Mouse (Mus musculus) lung, embryonic 15.5 days (tissue): ENCODE measurements around the gene Tssk3. TPM values are rescaled to one million over a fixed set of nuclear protein-coding genes. Genes with fewer than 3 reads are reported as not detected.

Experiments used
- ATAC-seq: fragments of 200-750 bp; cut with Nextera tagmentation; 2 replicates; pipeline ENCODE4 v1.8.0; 2017; ENCODE audit warnings: moderate number of reproducible peaks, borderline replicate concordance; ENCODE audit not compliant: low FRiP score, low TSS enrichment; ENCODE audit errors: extremely low read depth
- H3K27ac ChIP-seq: fragments of 300-500 bp; sonication (generic); 2 replicates; pipeline ENCODE4 v1.5.1; 2015; ENCODE audit warnings: moderate library complexity, mild to moderate bottlenecking, inconsistent platforms
- H3K27me3 ChIP-seq: fragments of 300-500 bp; sonication (generic); 2 replicates; pipeline ENCODE4 v1.6.1; 2015; ENCODE audit warnings: inconsistent platforms
- H3K36me3 ChIP-seq: fragments of 300-500 bp; sonication (generic); 2 replicates; pipeline ENCODE4 v1.6.1; 2015; ENCODE audit warnings: inconsistent platforms
- H3K4me1 ChIP-seq: fragments of 300-500 bp; sonication (generic); 2 replicates; pipeline ENCODE4 v1.6.1; 2015; ENCODE audit warnings: inconsistent platforms
- H3K4me2 ChIP-seq: fragments of 300-500 bp; sonication (generic); 2 replicates; pipeline ENCODE4 v1.6.1; 2015; ENCODE audit warnings: inconsistent platforms, mild to moderate bottlenecking, moderate library complexity
- H3K4me3 ChIP-seq: fragments of 300-500 bp; sonication (generic); 2 replicates; pipeline ENCODE4 v1.5.1; 2015; ENCODE audit warnings: mild to moderate bottlenecking, inconsistent platforms
- H3K9ac ChIP-seq: fragments of 300-500 bp; sonication (generic); 2 replicates; pipeline ENCODE4 v1.6.1; 2015; ENCODE audit warnings: inconsistent platforms
- H3K9me3 ChIP-seq: fragments of 300-500 bp; sonication (generic); 2 replicates; pipeline ENCODE4 v1.6.1; 2016; ENCODE audit warnings: inconsistent platforms
- WGBS: fragments of 180-500 bp; shearing (Covaris S2); methylation state at CpG from one replicate; pipeline ENCODE4 v1.1.7; 2015; 5-methylcytosine and 5-hydroxymethylcytosine counted together
- polyA plus RNA-seq: library from polyadenylated mRNA; unstranded; fragments of >200 nt; fragmentation: Nextera tagmentation; extraction: Ambion mirVana; gene quantifications from 2 replicates; pipeline ENCODE4 v1.2.1, GENCODE M21; 2015

Tssk3 gene
- polyA plus RNA-seq, 1 experiment from 2014 or later, result not detected

GRCm38 (mm10) chr4:129496631-129497030 lies 5.8 kb upstream of the Tssk3 start:
- Histone ChIP-seq H3K9me3 (no peaks in the 10 kb centered on the region), H3K4me1 (peaks cover 32% of the 10 kb centered on the region), H3K27me3 (peaks cover 14% of the 10 kb centered on the region), H3K4me3 (no peak overlapping the region), H3K9ac (no peak overlapping the region), H3K36me3 (no peaks in the 10 kb centered on the region), H3K4me2 (peak overlapping the region; percentile 19; the same call in 1 of the 2 replicates), H3K27ac (peak overlapping the region; percentile 80)
- no peak for ATAC-seq
- 23% methylated on average over 6 of the region's 6 CpGs for WGBS

- Histone ChIP-seq H3K4me2 (0 out of 2 replicates have a peak overlapping the region, but pooled peaks have one; percentile 15), H3K27me3 (peaks cover 21% of the 10 kb centered on the region), H3K27ac (peak overlapping the region; percentile 80), H3K9me3 (no peaks in the 10 kb centered on the region), H3K4me1 (peaks cover 36% of the 10 kb centered on the region), H3K4me3 (no peak overlapping the region), H3K9ac (no peak overlapping the region), H3K36me3 (no peaks in the 10 kb centered on the region)
- WGBS, result 30% methylated on average over 16 of the region's 16 CpGs
- ATAC-seq, result no peak
Measured at GRCm38 (mm10) chr4:129495672-129496562, 5.1 kb upstream of the Tssk3 start.

- H3K4me1 ChIP-seq, result peaks cover 30% of the 10 kb centered on the region
- H3K27ac ChIP-seq, result no peak overlapping the region
- no peak overlapping the region for H3K9ac ChIP-seq
- H3K9me3 ChIP-seq, result no peaks in the 10 kb centered on the region
- 70% methylated on average over 7 of the region's 7 CpGs for WGBS
- no peak for ATAC-seq
- no peaks in the 10 kb centered on the region for H3K36me3 ChIP-seq
- H3K4me3 ChIP-seq, result no peak overlapping the region
- peaks cover 26% of the 10 kb centered on the region for H3K27me3 ChIP-seq
- H3K4me2 ChIP-seq, result no peak overlapping the region
Measured at GRCm38 (mm10) chr4:129494681-129495080, 3.9 kb upstream of the Tssk3 start.

DNA sequence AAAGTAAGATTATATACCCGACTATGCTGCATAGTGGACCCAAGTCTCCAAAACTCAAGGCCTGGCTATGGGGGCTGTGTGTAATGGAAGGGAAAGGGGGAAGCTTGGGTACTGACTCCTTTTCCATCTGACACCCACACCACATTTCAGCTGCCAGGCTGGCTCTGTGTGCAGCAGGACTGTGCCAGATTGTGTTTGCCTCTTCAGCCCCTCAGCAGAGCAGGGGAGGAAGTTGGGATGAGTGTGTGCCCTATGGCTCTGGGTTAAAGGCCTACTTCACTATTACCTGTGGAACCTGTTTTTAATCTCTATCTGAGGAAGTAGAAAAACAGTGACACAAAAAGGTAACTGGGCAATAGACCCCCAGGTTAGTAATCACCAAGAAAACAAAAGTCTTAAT lies 9.7 kb downstream of the Tssk3 start:
- H3K9ac ChIP-seq, result no peak overlapping the region
- ATAC-seq, result no peak
- H3K36me3 ChIP-seq, result peaks cover 59% of the 10 kb centered on the region
- H3K27ac ChIP-seq, result no peak overlapping the region
- 77% methylated on average over 1 of the region's 1 CpGs for WGBS
- H3K9me3 ChIP-seq, result no peaks in the 10 kb centered on the region
- H3K27me3 ChIP-seq, result no peaks in the 10 kb centered on the region
- no peaks in the 10 kb centered on the region for H3K4me1 ChIP-seq
- no peak overlapping the region for H3K4me2 ChIP-seq
- H3K4me3 ChIP-seq, result no peak overlapping the region

DNA sequence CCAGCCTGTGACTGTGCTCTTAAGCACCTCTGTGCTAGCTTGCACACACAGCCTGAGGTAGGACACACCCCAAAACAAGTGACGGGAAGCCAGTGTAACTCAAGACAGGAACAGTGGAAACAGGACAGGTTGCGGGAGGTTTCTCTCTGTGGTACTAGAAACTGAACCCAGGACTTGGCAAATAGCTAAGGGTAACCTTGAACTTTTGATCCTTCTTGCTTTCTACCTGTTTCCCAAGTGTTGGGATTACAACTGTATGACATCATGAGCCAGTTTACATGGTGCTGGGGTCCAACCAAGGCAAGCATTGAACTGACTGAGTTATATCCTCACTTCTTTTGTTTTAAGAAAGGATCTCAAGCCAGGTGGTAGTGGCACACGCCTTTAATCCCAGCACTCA lies 11.0 kb downstream of the Tssk3 start:
- ATAC-seq, result no peak
- H3K4me2 ChIP-seq, result no peak overlapping the region
- peaks cover 57% of the 10 kb centered on the region for H3K36me3 ChIP-seq
- H3K27ac ChIP-seq, result no peak overlapping the region
- 84% methylated on average over 3 of the region's 3 CpGs for WGBS
- no peaks in the 10 kb centered on the region for H3K27me3 ChIP-seq
- H3K4me1 ChIP-seq, result no peaks in the 10 kb centered on the region
- no peaks in the 10 kb centered on the region for H3K9me3 ChIP-seq
- H3K4me3 ChIP-seq, result no peak overlapping the region
- H3K9ac ChIP-seq, result no peak overlapping the region

GRCm38 (mm10) chr4:129476047-129476446 lies 14.8 kb downstream of the Tssk3 start:
- Histone ChIP-seq H3K9me3 (no peaks in the 10 kb centered on the region), H3K36me3 (peaks cover 65% of the 10 kb centered on the region), H3K27me3 (no peaks in the 10 kb centered on the region), H3K9ac (no peak overlapping the region), H3K27ac (no peak overlapping the region), H3K4me1 (no peaks in the 10 kb centered on the region), H3K4me2 (no peak overlapping the region), H3K4me3 (no peak overlapping the region)
- no peak for ATAC-seq
- 87% methylated on average over 11 of the region's 11 CpGs for WGBS

DNA sequence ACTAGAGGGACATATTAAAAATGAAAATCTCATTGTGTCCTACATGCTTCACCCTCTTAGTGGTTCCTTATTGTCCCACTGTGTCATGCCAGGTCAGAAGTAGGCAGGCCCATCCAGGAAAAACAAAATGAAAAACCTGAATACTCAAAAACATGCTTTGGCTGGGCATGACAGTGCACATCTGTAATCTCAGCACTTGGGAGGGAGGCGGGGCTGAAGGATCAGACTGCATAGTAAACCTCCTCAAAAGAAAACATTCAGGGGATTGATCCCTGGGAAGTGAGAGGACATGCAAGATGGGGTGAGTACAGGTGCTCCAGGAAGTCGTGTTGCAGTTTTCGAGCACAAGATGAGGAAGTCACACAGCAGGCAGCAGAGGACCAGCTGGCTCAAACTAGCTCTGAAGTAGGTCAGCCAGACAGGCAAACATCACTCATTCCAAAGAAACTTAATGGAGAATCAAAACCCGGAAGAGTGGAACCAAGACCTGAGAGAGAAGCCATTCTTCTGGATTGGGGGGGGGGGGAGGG lies 26.5 kb downstream of the Tssk3 start:
- no peak overlapping the region for H3K4me3 ChIP-seq
- H3K36me3 ChIP-seq, result peaks cover 44% of the 10 kb centered on the region
- ATAC-seq, result no peak
- no peaks in the 10 kb centered on the region for H3K9me3 ChIP-seq
- WGBS, result 82% methylated on average over 4 of the region's 4 CpGs
- peaks cover 10% of the 10 kb centered on the region for H3K4me1 ChIP-seq
- no peaks in the 10 kb centered on the region for H3K27me3 ChIP-seq
- H3K27ac ChIP-seq, result no peak overlapping the region
- H3K9ac ChIP-seq, result no peak overlapping the region
- H3K4me2 ChIP-seq, result no peak overlapping the region

GRCm38 (mm10) chr4:129463097-129464059 lies 27.4 kb downstream of the Tssk3 start:
- WGBS, result 86% methylated on average over 24 of the region's 24 CpGs
- H3K4me2 ChIP-seq, result no peak overlapping the region
- peaks cover 10% of the 10 kb centered on the region for H3K4me1 ChIP-seq
- H3K27ac ChIP-seq, result no peak overlapping the region
- H3K27me3 ChIP-seq, result no peaks in the 10 kb centered on the region
- no peak overlapping the region for H3K4me3 ChIP-seq
- H3K9ac ChIP-seq, result no peak overlapping the region
- no peaks in the 10 kb centered on the region for H3K9me3 ChIP-seq
- no peak for ATAC-seq
- H3K36me3 ChIP-seq, result peaks cover 36% of the 10 kb centered on the region; the same call in 1 of the 2 replicates

DNA sequence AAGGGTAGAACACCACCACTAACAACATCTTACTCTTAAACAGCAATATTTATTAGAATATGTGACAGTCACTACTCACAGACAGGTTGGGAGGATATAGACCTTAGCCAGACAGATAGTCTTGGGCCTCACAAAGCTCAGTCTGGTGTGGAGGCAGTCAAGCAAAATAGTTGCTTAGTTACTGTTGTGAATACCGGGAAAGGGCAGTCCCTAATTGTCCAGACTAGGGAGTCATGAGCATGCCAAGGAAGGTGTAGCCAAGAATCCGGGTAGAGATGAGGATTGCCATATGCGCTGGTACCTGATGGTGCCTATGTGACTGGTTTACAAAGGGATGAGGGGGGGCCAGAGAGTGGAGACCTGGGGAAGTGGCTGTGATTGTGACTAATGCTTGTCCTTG lies 28.7 kb downstream of the Tssk3 start:
- H3K9me3 ChIP-seq, result no peaks in the 10 kb centered on the region
- H3K27me3 ChIP-seq, result no peaks in the 10 kb centered on the region
- peaks cover 23% of the 10 kb centered on the region; the same call in 1 of the 2 replicates for H3K36me3 ChIP-seq
- WGBS, result 39% methylated on average over 3 of the region's 3 CpGs
- peak overlapping the region; percentile 77 for H3K4me2 ChIP-seq
- H3K9ac ChIP-seq, result peak overlapping the region; percentile 68
- H3K4me3 ChIP-seq, result peak overlapping the region; percentile 82
- no peak overlapping the region for H3K27ac ChIP-seq
- ATAC-seq, result no peak
- peaks cover 10% of the 10 kb centered on the region for H3K4me1 ChIP-seq

- Histone ChIP-seq H3K4me1 (peaks cover 10% of the 10 kb centered on the region), H3K9ac (peak within 1 kb of the TSS; percentile 68), H3K27me3 (no peaks in the 10 kb centered on the region), H3K9me3 (no peaks in the 10 kb centered on the region), H3K27ac (peak within 1 kb of the TSS; percentile 85), H3K36me3 (peaks cover 16% of the 10 kb centered on the region; the same call in 1 of the 2 replicates), H3K4me2 (peak within 1 kb of the TSS; percentile 77), H3K4me3 (peak within 1 kb of the TSS; percentile 82)
- peak; percentile 98 for ATAC-seq
- WGBS, result 0% methylated on average over 46 of the region's 46 CpGs
Measured at GRCm38 (mm10) chr4:129461183-129461960, 29.4 kb downstream of the Tssk3 start, which contains the start of gene Bsdc1. Gene Bsdc1, plus strand, starts transcription at chr4:129461581.

- peak overlapping the region; percentile 61 for H3K4me2 ChIP-seq
- H3K9me3 ChIP-seq, result no peaks in the 10 kb centered on the region
- H3K4me1 ChIP-seq, result peaks cover 10% of the 10 kb centered on the region
- H3K4me3 ChIP-seq, result peak overlapping the region; percentile 82
- no peaks in the 10 kb centered on the region for H3K27me3 ChIP-seq
- peak overlapping the region; percentile 49 for H3K9ac ChIP-seq
- H3K36me3 ChIP-seq, result peaks cover 10% of the 10 kb centered on the region; the same call in 1 of the 2 replicates
- 0% methylated on average over 4 of the region's 4 CpGs for WGBS
- peak overlapping the region; percentile 85 for H3K27ac ChIP-seq
- ATAC-seq, result no peak
Measured at GRCm38 (mm10) chr4:129460827-129461182, 30.0 kb downstream of the Tssk3 start.
